Mouse (Mus musculus) embryonic fibroblast, embryonic 13.5 days (primary cell): ENCODE data around the gene Rhoc.

Experiments
- CTCF ChIP-seq: IDR thresholded peaks from 2 replicates; pipeline ENCODE4 v1.5.1; 2011; ENCODE audit warnings: mild to moderate bottlenecking, control low read depth, low read length, moderate library complexity, borderline replicate concordance; ENCODE audit not compliant: insufficient read depth
- POLR2A ChIP-seq: IDR thresholded peaks from 2 replicates; pipeline ENCODE4 v1.6.1; 2011; ENCODE audit warnings: low read depth, mild to moderate bottlenecking, control low read depth, low read length, moderate library complexity

DNA sequence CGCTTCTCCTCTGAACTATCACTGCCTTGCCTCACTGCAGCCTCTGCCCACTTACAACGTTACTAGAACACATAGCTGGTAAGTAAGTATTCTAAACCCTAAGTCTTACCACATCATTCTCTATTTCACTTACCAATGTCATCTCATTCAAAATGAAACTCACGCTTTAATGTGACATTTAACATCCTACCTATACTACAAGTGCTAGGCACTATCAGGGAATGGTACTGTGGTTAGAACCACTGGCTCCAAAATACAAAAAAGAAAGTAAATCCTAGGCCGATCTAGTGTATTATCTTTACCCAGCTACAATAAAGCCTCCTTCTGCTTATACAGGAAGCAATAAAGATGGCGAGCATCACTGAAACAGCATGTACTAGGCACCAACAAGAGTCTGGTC is 52.9 kb downstream of the Rhoc start:
- TF ChIP-seq CTCF (no peak), POLR2A (no peak)
